Mouse (Mus musculus): Measurements from ENCODE around the gene Rhoq. TPM values are rescaled to one million over a fixed set of nuclear protein-coding genes. Genes with fewer than 3 reads are reported as not detected.

Gene Rhoq
- total and polyA plus RNA-seq, 2 experiments from 2014 or later: 4.0 to 17.9 TPM

DNA sequence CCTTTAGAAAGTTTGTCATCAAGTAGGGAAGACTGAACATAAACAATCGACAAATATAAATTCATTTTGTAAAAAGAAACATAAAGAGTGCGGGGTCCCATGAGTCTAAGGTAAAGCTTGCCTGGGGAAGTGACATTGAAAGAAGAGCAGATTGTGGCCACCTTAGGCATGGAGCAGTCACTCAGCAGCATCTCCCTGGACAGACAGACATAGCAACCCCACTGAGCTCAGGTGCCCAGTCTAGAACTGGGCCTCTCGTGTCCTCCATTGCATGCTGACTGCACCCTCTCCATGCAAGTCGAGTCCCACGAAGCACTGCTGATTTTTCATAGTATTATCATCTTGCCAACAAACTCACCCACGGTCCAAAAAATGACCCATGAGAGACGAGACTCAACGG is 81.9 kb downstream of the Rhoq start:
- no peak for TF ChIP-seq CTCF (IDR thresholded peaks at IDR 0.05; ENCODE audit: low read depth)
- ATAC-seq: no peak

More for the DNA sequence above, 81.9 kb downstream of the Rhoq start:
- 0 out of 2 replicates have a peak, but pooled peaks cover 3% of the 10 kb centered on the region for H3K4me1 ChIP-seq (ENCODE audit: insufficient read depth)
- no peak overlapping the region for H3K27ac ChIP-seq (ENCODE audit: low read depth, low read length)
- no peaks in the 10 kb centered on the region for H3K9me3 ChIP-seq (ENCODE audit: low read length)
- no peak for DNase-seq
- H3K4me3 ChIP-seq (ENCODE audit: low read depth, low read length): no peak overlapping the region
- 81% methylated on average over 8 of the region's 8 CpGs for WGBS
- H3K9ac ChIP-seq: no peak overlapping the region
- H3K27me3 ChIP-seq (ENCODE audit: insufficient read depth, low read length): no peaks in the 10 kb centered on the region
- no peak overlapping the region for H3K4me2 ChIP-seq (ENCODE audit: low read depth)
- no peaks in the 10 kb centered on the region for H3K36me3 ChIP-seq (ENCODE audit: insufficient read depth)

Other genes with a start within 250 kb of the Rhoq start
- 8.7 and 14.3 TPM in 2 replicates for gene Epas1, start 209.4 kb upstream of the Rhoq start, total RNA-seq (2014; rRNA removed)
- 4.7 and 6.3 TPM in 2 replicates for gene Epas1, start 209.4 kb upstream of the Rhoq start, polyA plus RNA-seq (2015; fragmentation: Nextera tagmentation; extraction: Ambion mirVana)
- gene Tmem247, start 45.7 kb upstream of the Rhoq start, total RNA-seq (2014; rRNA removed): not detected in 2 replicates
- not detected in 2 replicates for gene Tmem247, start 45.7 kb upstream of the Rhoq start, polyA plus RNA-seq (2015; fragmentation: Nextera tagmentation; extraction: Ambion mirVana)
- gene Atp6v1e2, start 15.2 kb upstream of the Rhoq start, total RNA-seq (2014; rRNA removed): not detected in 2 replicates
- gene Atp6v1e2, start 15.2 kb upstream of the Rhoq start, polyA plus RNA-seq (2015; fragmentation: Nextera tagmentation; extraction: Ambion mirVana): 0.15 and 0.21 TPM in 2 replicates
- gene Pigf, start 62.3 kb downstream of the Rhoq start, total RNA-seq (2014; rRNA removed): 18.2 and 19.1 TPM in 2 replicates
- gene Pigf, start 62.3 kb downstream of the Rhoq start, polyA plus RNA-seq (2015; fragmentation: Nextera tagmentation; extraction: Ambion mirVana): 28.7 and 34.0 TPM in 2 replicates
- gene Cript, start 62.5 kb downstream of the Rhoq start, total RNA-seq (2014; rRNA removed): 82.7 and 109 TPM in 2 replicates
- 215 and 249 TPM in 2 replicates for gene Cript, start 62.5 kb downstream of the Rhoq start, polyA plus RNA-seq (2015; fragmentation: Nextera tagmentation; extraction: Ambion mirVana)
- gene Socs5, start 144.6 kb downstream of the Rhoq start, total RNA-seq (2014; rRNA removed): 17.0 and 20.2 TPM in 2 replicates
- gene Socs5, start 144.6 kb downstream of the Rhoq start, polyA plus RNA-seq (2015; fragmentation: Nextera tagmentation; extraction: Ambion mirVana): 9.0 and 11.8 TPM in 2 replicates

Data from forebrain, postnatal 0 days (tissue).